Mouse (Mus musculus) intestine, embryonic 15.5 days (tissue): ENCODE data around the gene Sult2a6. TPM values are rescaled to one million over a fixed set of nuclear protein-coding genes. Genes with fewer than 3 reads are reported as not detected.

Experiments
- ATAC-seq: fragments of 200-750 bp; cut with Nextera tagmentation; 2 replicates; pipeline ENCODE4 v1.8.0; 2017; ENCODE audit warnings: moderate TSS enrichment, moderate library complexity
- H3K27ac ChIP-seq: fragments of 300-500 bp; sonication (generic); 2 replicates; pipeline ENCODE4 v1.5.1; 2015; ENCODE audit warnings: mild to moderate bottlenecking, inconsistent platforms
- H3K27me3 ChIP-seq: fragments of 300-500 bp; sonication (generic); replicated peaks from 2 replicates; pipeline ENCODE4 v1.6.1; 2015; ENCODE audit warnings: inconsistent platforms
- H3K36me3 ChIP-seq: fragments of 300-500 bp; sonication (generic); 2 replicates; pipeline ENCODE4 v1.6.1; 2015; ENCODE audit warnings: inconsistent platforms
- H3K4me1 ChIP-seq: fragments of 300-500 bp; sonication (generic); replicated peaks from 2 replicates; pipeline ENCODE4 v1.6.1; 2015; ENCODE audit warnings: inconsistent platforms
- H3K4me2 ChIP-seq: fragments of 300-500 bp; sonication (generic); replicated peaks from 2 replicates; pipeline ENCODE4 v1.6.1; 2015; ENCODE audit warnings: mild to moderate bottlenecking, inconsistent platforms
- H3K4me3 ChIP-seq: fragments of 300-500 bp; sonication (generic); replicated peaks from 2 replicates; pipeline ENCODE4 v1.5.1; 2015; ENCODE audit warnings: inconsistent platforms
- H3K9ac ChIP-seq: fragments of 300-500 bp; sonication (generic); 2 replicates; pipeline ENCODE4 v1.6.1; 2015; ENCODE audit warnings: inconsistent platforms
- H3K9me3 ChIP-seq: fragments of 300-500 bp; sonication (generic); 2 replicates; pipeline ENCODE4 v1.6.1; 2016; ENCODE audit warnings: inconsistent platforms
- WGBS: fragments of 180-500 bp; shearing (Covaris S2); methylation state at CpG from one replicate; pipeline ENCODE4 v1.1.7; 2015; 5-methylcytosine and 5-hydroxymethylcytosine counted together
- polyA plus RNA-seq: library from polyadenylated mRNA; unstranded; fragments of >200 nt; fragmentation: Nextera tagmentation; extraction: Ambion mirVana; gene quantifications from 2 replicates; pipeline ENCODE4 v1.2.1, GENCODE M21; 2015

The Sult2a6 gene
- not detected in 2 replicates for polyA plus RNA-seq

GRCm38 (mm10) chr7:14254770-14255169 is at the start of gene Sult2a6:
TSS of gene Sult2a6 (minus strand) at chr7:14254870.
- Histone ChIP-seq H3K4me1 (no peaks in the 10 kb centered on the region), H3K27ac (no peak within 1 kb of the TSS), H3K36me3 (no peaks in the 10 kb centered on the region), H3K9ac (no peak within 1 kb of the TSS), H3K27me3 (no peaks in the 10 kb centered on the region), H3K9me3 (no peaks in the 10 kb centered on the region), H3K4me3 (no peak within 1 kb of the TSS), H3K4me2 (no peak within 1 kb of the TSS)
- no peak for ATAC-seq
- WGBS: 79% methylated on average over 2 of the region's 2 CpGs

DNA sequence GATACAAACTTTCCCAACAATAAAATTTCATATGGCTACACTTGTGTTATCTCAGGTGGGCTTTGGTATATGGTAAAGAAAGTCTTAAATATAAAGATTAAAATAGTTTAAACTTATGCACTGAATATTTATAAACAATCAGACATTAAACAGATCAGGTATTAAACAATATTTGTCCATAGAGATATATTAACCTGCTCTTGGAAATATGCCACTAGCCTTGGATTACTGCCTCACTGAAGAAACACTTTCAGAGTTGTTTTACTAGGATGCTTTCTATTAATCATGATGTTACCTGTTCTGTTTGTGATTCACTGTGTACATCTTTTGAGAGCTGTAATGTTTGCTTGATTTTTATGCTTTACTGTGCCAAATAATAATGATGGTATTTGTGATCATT is 39.4 kb downstream of the Sult2a6 start:
- Histone ChIP-seq H3K27ac (no peak overlapping the region), H3K4me1 (no peaks in the 10 kb centered on the region), H3K9ac (no peak overlapping the region), H3K27me3 (no peaks in the 10 kb centered on the region), H3K4me3 (no peak overlapping the region), H3K36me3 (no peaks in the 10 kb centered on the region), H3K4me2 (no peak overlapping the region), H3K9me3 (no peaks in the 10 kb centered on the region)
- ATAC-seq: no peak

GRCm38 (mm10) chr7:14203417-14203816 is 51.3 kb downstream of the Sult2a6 start:
- no peaks in the 10 kb centered on the region for H3K4me1 ChIP-seq
- ATAC-seq: no peak
- H3K4me3 ChIP-seq: no peak overlapping the region
- H3K4me2 ChIP-seq: no peak overlapping the region
- H3K9ac ChIP-seq: no peak overlapping the region
- H3K9me3 ChIP-seq: no peaks in the 10 kb centered on the region
- H3K27me3 ChIP-seq: no peaks in the 10 kb centered on the region
- no peaks in the 10 kb centered on the region for H3K36me3 ChIP-seq
- no peak overlapping the region for H3K27ac ChIP-seq
- WGBS: 58% methylated on average over 2 of the region's 2 CpGs

DNA sequence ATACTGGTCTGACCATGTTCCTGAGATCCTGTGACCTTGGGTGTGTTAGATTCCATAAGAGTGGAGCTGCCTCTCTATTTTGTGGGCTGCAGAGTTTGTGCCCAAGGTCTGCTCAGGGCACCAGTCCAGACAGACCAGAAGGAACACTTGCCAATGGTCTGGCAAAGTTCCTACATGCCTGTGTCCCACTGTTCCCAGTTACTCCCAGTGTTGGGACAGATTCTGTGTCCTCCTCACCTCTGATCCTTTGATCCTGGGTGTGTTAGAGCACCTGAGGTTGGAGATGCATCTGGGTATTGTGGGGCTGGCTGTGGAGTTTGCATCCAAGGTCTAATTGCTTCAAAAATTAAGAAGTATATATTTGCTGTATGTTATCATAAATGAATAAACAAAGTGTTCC is 52.2 kb downstream of the Sult2a6 start:
- no peak overlapping the region for H3K9ac ChIP-seq
- H3K4me2 ChIP-seq: no peak overlapping the region
- H3K27me3 ChIP-seq: no peaks in the 10 kb centered on the region
- ATAC-seq: no peak
- H3K4me3 ChIP-seq: no peak overlapping the region
- H3K4me1 ChIP-seq: no peaks in the 10 kb centered on the region
- no peaks in the 10 kb centered on the region for H3K36me3 ChIP-seq
- H3K27ac ChIP-seq: no peak overlapping the region
- no peaks in the 10 kb centered on the region for H3K9me3 ChIP-seq

Other genes with a start within 250 kb of the Sult2a6 start
- gene Sult2a3, start 131.8 kb downstream of the Sult2a6 start, polyA plus RNA-seq: not detected in 2 replicates
- not detected in 2 replicates for gene Obox8, start 78.7 kb upstream of the Sult2a6 start, polyA plus RNA-seq
- 0.06 TPM in 1 of 2 replicates, not detected in the other for gene Sult2a8, start 191.9 kb upstream of the Sult2a6 start, polyA plus RNA-seq
- gene Sult2a7, start 239.4 kb upstream of the Sult2a6 start, polyA plus RNA-seq: not detected in 2 replicates